Mouse (Mus musculus) olfactory bulb, adult 2 months (tissue): ENCODE measurements around the gene Psma1. TPM values are rescaled to one million over a fixed set of nuclear protein-coding genes. Genes with fewer than 3 reads are reported as not detected.

Experiments used
- H3K27ac ChIP-seq: fragments of 200-500 bp; 2 replicates; pipeline ENCODE4 v1.5.1; 2012; ENCODE audit warnings: low read depth, low read length; ENCODE audit not compliant: insufficient read depth
- H3K4me1 ChIP-seq: fragments of 200-500 bp; 2 replicates; pipeline ENCODE4 v1.6.1; 2012; ENCODE audit warnings: low read length; ENCODE audit not compliant: control insufficient read depth, insufficient read depth
- H3K4me3 ChIP-seq: fragments of 200-500 bp; 2 replicates; pipeline ENCODE4 v1.5.1; 2012; ENCODE audit warnings: mild to moderate bottlenecking, low read depth, low read length, moderate library complexity; ENCODE audit not compliant: insufficient read depth
- CTCF ChIP-seq: fragments of 200-500 bp; IDR thresholded peaks from 2 replicates; pipeline ENCODE4 v1.5.1; 2012; ENCODE audit warnings: low read depth, mild to moderate bottlenecking, low read length, moderate library complexity; ENCODE audit not compliant: insufficient read depth
- POLR2A ChIP-seq: fragments of 200-500 bp; IDR thresholded peaks from 2 replicates; pipeline ENCODE4 v1.6.1; 2012; ENCODE audit warnings: mild to moderate bottlenecking, low read depth, low read length, moderate library complexity; ENCODE audit not compliant: insufficient read depth
- WGBS: fragments of 180-500 bp; shearing (Covaris S2); methylation state at CpG from one replicate; pipeline ENCODE4 v1.1.7; 2018; 5-methylcytosine and 5-hydroxymethylcytosine counted together
- polyA plus RNA-seq: library from polyadenylated mRNA; stranded (reverse); fragments of >200 nt; gene quantifications from 2 replicates; pipeline ENCODE4 v1.2.4, GENCODE M21; 2012; ENCODE audit warnings: low replicate concordance; ENCODE audit not compliant: missing spikeins, insufficient read depth, insufficient read length

The Psma1 gene
- polyA plus RNA-seq, 1 experiment = not detected

GRCm38 (mm10) chr7:114309020-114309419 is 33.1 kb upstream of the Psma1 start:
- Histone ChIP-seq H3K27ac (no peak overlapping the region), H3K4me3 (no peak overlapping the region), H3K4me1 (no peaks in the 10 kb centered on the region)
- WGBS = 72% methylated on average over 4 of the region's 4 CpGs
- TF ChIP-seq POLR2A (no peak), CTCF (no peak)

- Histone ChIP-seq H3K4me1 (no peaks in the 10 kb centered on the region), H3K4me3 (no peak overlapping the region), H3K27ac (no peak overlapping the region)
- TF ChIP-seq POLR2A = no peak
- no peak for TF ChIP-seq CTCF
- 73% methylated on average over 4 of the region's 4 CpGs for WGBS
These were observed 25.4 kb upstream of the Psma1 start for GRCm38 (mm10) chr7:114301293-114301782.

GRCm38 (mm10) chr7:114300782-114301181 is 24.9 kb upstream of the Psma1 start:
- no peak overlapping the region for H3K4me3 ChIP-seq
- TF ChIP-seq CTCF = no peak
- no peak for TF ChIP-seq POLR2A
- no peaks in the 10 kb centered on the region for H3K4me1 ChIP-seq
- 93% methylated on average over 2 of the region's 2 CpGs for WGBS
- no peak overlapping the region for H3K27ac ChIP-seq

- H3K27ac ChIP-seq = no peak overlapping the region
- H3K4me3 ChIP-seq = no peak overlapping the region
- no peaks in the 10 kb centered on the region for H3K4me1 ChIP-seq
- whole genome bisulfite sequencing = 69% methylated on average over 4 of the region's 4 CpGs
- TF ChIP-seq POLR2A (no peak), CTCF (no peak)
These were observed 23.3 kb upstream of the Psma1 start for GRCm38 (mm10) chr7:114299247-114299646.

GRCm38 (mm10) chr7:114294698-114295097 is 18.8 kb upstream of the Psma1 start:
- TF ChIP-seq CTCF (no peak), POLR2A (no peak)
- 83% methylated on average over 5 of the region's 5 CpGs for WGBS
- Histone ChIP-seq H3K27ac (no peak overlapping the region), H3K4me3 (no peak overlapping the region), H3K4me1 (peaks cover 7% of the 10 kb centered on the region; the same call in 1 of the 2 replicates)

GRCm38 (mm10) chr7:114293903-114294302 is 18.0 kb upstream of the Psma1 start:
- 78% methylated on average over 5 of the region's 5 CpGs for WGBS

GRCm38 (mm10) chr7:114292501-114292971 is 16.6 kb upstream of the Psma1 start:
- H3K27ac ChIP-seq = no peak overlapping the region
- TF ChIP-seq POLR2A (no peak), CTCF (no peak)
- peak overlapping the region; percentile 1; the same call in 1 of the 2 replicates for H3K4me3 ChIP-seq
- H3K4me1 ChIP-seq = peaks cover 7% of the 10 kb centered on the region; the same call in 1 of the 2 replicates
- 9% methylated on average over 12 of the region's 12 CpGs for WGBS

More at GRCm38 (mm10) chr7:114293903-114294302, 18.0 kb upstream of the Psma1 start:
- H3K4me3 ChIP-seq = no peak overlapping the region
- no peak overlapping the region for H3K27ac ChIP-seq
- TF ChIP-seq POLR2A (no peak), CTCF (no peak)
- H3K4me1 ChIP-seq = peaks cover 7% of the 10 kb centered on the region; the same call in 1 of the 2 replicates

GRCm38 (mm10) chr7:114291461-114292335 is 15.8 kb upstream of the Psma1 start:
- TF ChIP-seq POLR2A (no peak), CTCF (no peak)
- 59% methylated on average over 15 of the region's 15 CpGs for WGBS
- H3K27ac ChIP-seq = peak overlapping the region; percentile 25; the same call in 1 of the 2 replicates
- H3K4me1 ChIP-seq = peaks cover 7% of the 10 kb centered on the region; the same call in 1 of the 2 replicates
- H3K4me3 ChIP-seq = no peak overlapping the region

- H3K4me3 ChIP-seq = no peak overlapping the region
- TF ChIP-seq POLR2A = no peak
- TF ChIP-seq CTCF = no peak
- H3K4me1 ChIP-seq = peaks cover 7% of the 10 kb centered on the region; the same call in 1 of the 2 replicates
- no peak overlapping the region for H3K27ac ChIP-seq
- WGBS = 69% methylated on average over 5 of the region's 5 CpGs
These were observed 14.2 kb upstream of the Psma1 start for GRCm38 (mm10) chr7:114290078-114290506.
